Mouse (Mus musculus) heart, adult 2 months (tissue): ENCODE data around the gene Marcks. TPM values are rescaled to one million over a fixed set of nuclear protein-coding genes. Genes with fewer than 3 reads are reported as not detected.

Experiments used
- DNase-seq, 2 experiments: peaks; one replicate each; pipeline ENCODE4 v3.0.0; 2021
- H3K27ac ChIP-seq: fragments of 200-600 bp; 2 replicates; pipeline ENCODE4 v1.8.1; 2022
- H3K27me3 ChIP-seq: fragments of 200-500 bp; 2 replicates; pipeline ENCODE4 v1.6.1; 2012; ENCODE audit warnings: mild to moderate bottlenecking, low read length, inconsistent platforms, mixed read lengths; ENCODE audit not compliant: control insufficient read depth, insufficient read depth
- H3K36me3 ChIP-seq: fragments of 200-500 bp; 2 replicates; pipeline ENCODE4 v1.6.1; 2012; ENCODE audit warnings: low read length, inconsistent platforms; ENCODE audit not compliant: control insufficient read depth, insufficient read depth
- H3K4me1 ChIP-seq: fragments of 200-500 bp; 2 replicates; pipeline ENCODE4 v1.6.1; 2011; ENCODE audit warnings: low read length; ENCODE audit not compliant: control insufficient read depth, insufficient read depth
- H3K4me3 ChIP-seq: fragments of 200-600 bp; 2 replicates; pipeline ENCODE4 v1.8.1; 2022
- H3K79me2 ChIP-seq: fragments of 200-500 bp; replicated peaks from 2 replicates; pipeline ENCODE4 v1.6.1; 2012; ENCODE audit warnings: mild to moderate bottlenecking, inconsistent platforms, low read length, moderate library complexity, mixed read lengths; ENCODE audit not compliant: control insufficient read depth, insufficient read depth
- H3K9ac ChIP-seq: fragments of 200-500 bp; 2 replicates; pipeline ENCODE4 v1.6.1; 2012; ENCODE audit warnings: low read depth, mild to moderate bottlenecking, control low read depth, inconsistent platforms, low read length, mixed read lengths
- CTCF ChIP-seq: fragments of 200-600 bp; IDR thresholded peaks from 2 replicates; pipeline ENCODE4 v1.8.1; 2022; ENCODE audit warnings: antibody characterized with exemption, mild to moderate bottlenecking, moderate library complexity
- EP300 ChIP-seq: fragments of 200-500 bp; IDR thresholded peaks from 2 replicates; pipeline ENCODE4 v1.6.1; 2011; ENCODE audit warnings: low read depth, low read length, control low read depth; ENCODE audit not compliant: insufficient read depth
- POLR2A ChIP-seq: fragments of 200-500 bp; IDR thresholded peaks from 2 replicates; pipeline ENCODE4 v1.6.1; 2011; ENCODE audit warnings: mild to moderate bottlenecking, low read depth, low read length, control low read depth; ENCODE audit not compliant: insufficient read depth
- WGBS: fragments of 180-500 bp; shearing (Covaris S2); methylation state at CpG from one replicate; pipeline ENCODE4 v1.1.7; 2018; 5-methylcytosine and 5-hydroxymethylcytosine counted together
- intact Hi-C: fragments of 180-260 bp; cut with DNase I; formaldehyde crosslinking; loops from one replicate; pipeline ENCODE4 v1.15.1; 2025
- polyA plus RNA-seq: library from polyadenylated mRNA; depleted of rRNA; stranded (reverse); fragments of >200 nt; gene quantifications from 2 replicates; pipeline ENCODE4 v1.2.3, GENCODE M21; 2012
- total RNA-seq, 2 experiments: library from RNA; stranded (reverse); gene quantifications; 2 replicates each; pipeline ENCODE4 v1.2.3; 2021

Marcks gene
- total and polyA plus RNA-seq, 3 experiments = 9.7 to 32.7 (median 26.3) TPM

DNA sequence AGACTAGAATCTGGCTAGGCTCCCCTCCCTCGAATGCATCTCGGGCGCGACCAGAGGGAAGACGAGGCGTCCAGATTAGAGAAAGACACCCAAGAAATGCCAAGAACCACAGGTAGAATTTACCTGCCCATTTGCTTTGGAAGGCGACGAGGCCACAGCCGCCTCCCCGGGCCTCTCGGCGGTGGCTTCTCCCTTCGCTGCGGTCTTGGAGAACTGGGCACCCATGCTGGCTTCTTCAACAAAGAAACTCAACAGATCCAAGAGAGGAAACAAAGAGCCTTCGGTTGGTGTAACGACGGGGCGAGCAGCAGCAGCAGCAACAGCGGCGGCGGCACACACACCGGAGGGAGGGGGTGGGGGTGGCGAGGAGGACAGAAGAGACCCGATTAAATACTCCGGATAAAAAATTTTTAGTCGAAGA lies 399 bp downstream of the Marcks start:
- peak overlapping the region; percentile 98 for H3K27ac ChIP-seq

DNA sequence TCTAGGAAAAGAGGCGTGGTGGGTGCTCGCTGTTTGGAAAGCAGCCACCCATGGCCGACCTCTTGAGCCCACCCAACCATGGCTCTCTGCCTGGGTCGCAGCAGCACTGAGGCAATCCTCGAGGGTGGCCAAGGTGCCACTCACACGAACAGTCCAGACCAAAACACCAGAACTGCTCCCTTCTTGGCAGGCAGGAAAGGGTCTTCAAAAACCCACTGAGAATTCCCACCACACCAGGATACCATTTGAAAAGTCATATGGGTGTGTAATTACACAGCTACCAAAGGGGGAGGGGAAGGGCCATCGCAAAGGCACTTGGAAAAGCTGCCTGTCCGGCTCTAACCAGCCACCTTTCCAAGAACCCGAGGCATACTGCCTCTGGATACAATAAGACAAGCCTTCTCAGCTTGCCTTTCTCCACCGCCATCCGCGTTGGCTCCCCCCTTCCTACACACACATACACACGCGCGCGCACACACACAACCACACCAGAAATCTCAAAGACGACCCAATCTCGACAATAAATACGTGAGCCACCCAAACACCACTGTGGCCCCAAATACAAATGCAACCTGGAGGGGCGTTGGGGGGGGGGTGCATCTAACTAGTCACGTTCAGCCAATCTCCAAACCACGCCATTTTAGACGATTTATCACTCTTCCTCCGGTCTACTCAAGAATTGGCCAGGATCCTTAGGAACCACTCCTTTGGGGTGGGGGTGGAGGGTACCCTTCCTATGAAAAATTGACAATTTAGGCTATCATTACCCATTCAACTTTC lies 999 bp downstream of the Marcks start:
- no peaks in the 10 kb centered on the region; the same call in 1 of the 2 replicates for H3K79me2 ChIP-seq
- TF ChIP-seq CTCF (no peak), POLR2A (no peak), EP300 (no peak)
- intact Hi-C loops = loop anchor here (2.0 to 10.0 kb wide), 7 partner anchors 31 to 1417 kb away; no protein-coding TSS in a partner anchor
- under 1% methylated on average over 24 of the region's 24 CpGs for WGBS
- H3K4me1 ChIP-seq = peaks cover 6% of the 10 kb centered on the region
- no peaks in the 10 kb centered on the region for H3K27me3 ChIP-seq
- peak overlapping the region; percentile 68 for H3K4me3 ChIP-seq
- H3K9ac ChIP-seq = peak overlapping the region; percentile 77
- H3K36me3 ChIP-seq = peaks cover 16% of the 10 kb centered on the region
- peak overlapping the region; percentile 98 for H3K27ac ChIP-seq
- peak; percentile 71 to 73 for DNase-seq

More for the DNA sequence above, 399 bp downstream of the Marcks start:
- peak; percentile 51 to 72 for DNase-seq
- Histone ChIP-seq H3K27me3 (no peaks in the 10 kb centered on the region), H3K9ac (peak overlapping the region; percentile 77), H3K4me3 (peak overlapping the region; percentile 68), H3K79me2 (no peaks in the 10 kb centered on the region; the same call in 1 of the 2 replicates), H3K4me1 (peaks cover 6% of the 10 kb centered on the region), H3K36me3 (peaks cover 16% of the 10 kb centered on the region)
- under 1% methylated on average over 26 of the region's 26 CpGs for WGBS
- TF ChIP-seq POLR2A (no peak), EP300 (no peak), CTCF (no peak)
- intact Hi-C loops = loop anchor here (5.0 to 10.0 kb wide), 3 partner anchors 344 to 1129 kb away; no protein-coding TSS in a partner anchor

DNA sequence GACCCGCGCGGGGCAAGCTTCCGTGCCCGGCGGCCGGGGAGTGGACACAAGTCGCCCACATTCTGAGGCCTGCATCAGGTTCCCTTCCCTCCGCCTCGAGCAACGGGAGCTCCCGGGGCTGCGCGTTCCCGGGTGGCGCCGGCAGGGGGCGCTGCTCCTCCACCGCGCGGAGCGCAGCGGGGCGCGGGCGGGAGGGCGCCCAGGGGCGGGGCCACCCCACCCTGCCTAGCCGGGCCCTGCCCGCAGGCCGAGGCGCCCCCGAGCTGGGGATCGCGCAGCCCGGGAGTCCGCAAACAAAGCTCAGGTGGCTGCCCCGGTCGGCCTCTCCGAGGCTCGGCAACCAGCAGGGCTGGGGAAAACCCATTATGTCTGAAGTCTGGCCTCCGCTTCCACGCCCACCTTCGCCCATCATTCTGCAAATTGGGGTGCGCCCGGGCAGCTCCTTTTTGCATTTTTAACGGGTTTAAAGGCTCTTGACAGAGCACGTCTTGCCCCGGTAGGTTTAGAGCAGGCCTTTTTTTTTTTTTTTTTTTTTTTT lies 1.7 kb downstream of the Marcks start:
- H3K9ac ChIP-seq = peak overlapping the region; percentile 86
- H3K27me3 ChIP-seq = no peaks in the 10 kb centered on the region
- peaks cover 16% of the 10 kb centered on the region for H3K36me3 ChIP-seq
- peak; percentile 95 to 98 for DNase-seq
- peak overlapping the region; percentile 68 for H3K4me3 ChIP-seq
- peak overlapping the region; percentile 98 for H3K27ac ChIP-seq
- TF ChIP-seq EP300 (0 out of 2 replicates have a peak, but pooled peaks have one; percentile 41), CTCF (peak; percentile 86), POLR2A (peak; percentile 57; the same call in 1 of the 2 replicates)
- peaks cover 6% of the 10 kb centered on the region for H3K4me1 ChIP-seq
- no peaks in the 10 kb centered on the region; the same call in 1 of the 2 replicates for H3K79me2 ChIP-seq
- intact Hi-C loops = loop anchor here (1.0 to 10.0 kb wide), 8 partner anchors 30 to 1418 kb away; no protein-coding TSS in a partner anchor
- WGBS = under 1% methylated on average over 49 of the region's 49 CpGs

DNA sequence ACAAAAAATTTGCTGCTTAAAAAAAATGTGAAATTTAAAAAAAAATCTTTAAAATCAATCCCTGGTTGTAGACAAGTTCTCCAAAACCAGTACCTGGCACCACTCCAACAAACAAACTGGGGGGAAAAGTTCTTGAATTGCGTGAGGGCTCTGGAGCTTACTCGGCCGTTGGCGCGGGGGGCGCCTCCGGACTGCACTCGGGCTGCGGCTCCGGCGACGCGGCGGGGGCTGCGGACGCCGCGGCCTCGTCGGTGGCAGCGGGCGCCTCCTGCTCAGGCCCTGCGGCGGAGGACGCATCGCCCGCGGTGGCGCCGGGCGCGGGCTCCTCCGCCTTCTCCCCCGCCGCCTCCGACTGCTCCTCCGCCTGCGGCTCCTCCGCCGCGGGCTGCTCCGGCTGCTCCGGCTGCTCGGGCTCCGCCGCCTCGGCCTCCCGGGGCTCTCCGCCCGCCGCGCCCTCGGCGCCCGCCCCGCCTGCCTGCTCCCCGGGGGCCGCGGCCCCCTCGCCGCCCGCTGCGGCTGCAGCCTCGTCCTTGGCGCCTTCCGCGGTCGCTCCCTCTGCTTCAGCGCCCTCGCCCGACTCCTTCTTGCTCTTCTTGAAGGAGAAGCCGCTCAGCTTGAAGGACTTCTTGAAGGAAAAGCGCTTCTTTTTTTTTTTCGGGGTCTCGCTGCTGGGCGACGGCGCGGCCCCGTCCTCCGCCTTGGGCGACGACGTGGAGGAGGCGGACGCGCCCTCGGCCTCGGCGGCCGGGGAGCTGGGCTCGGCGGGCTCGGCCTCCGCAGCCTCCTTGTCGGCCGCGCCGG lies 2.6 kb downstream of the Marcks start:
- under 1% methylated on average over 77 of the region's 99 CpGs for WGBS

DNA sequence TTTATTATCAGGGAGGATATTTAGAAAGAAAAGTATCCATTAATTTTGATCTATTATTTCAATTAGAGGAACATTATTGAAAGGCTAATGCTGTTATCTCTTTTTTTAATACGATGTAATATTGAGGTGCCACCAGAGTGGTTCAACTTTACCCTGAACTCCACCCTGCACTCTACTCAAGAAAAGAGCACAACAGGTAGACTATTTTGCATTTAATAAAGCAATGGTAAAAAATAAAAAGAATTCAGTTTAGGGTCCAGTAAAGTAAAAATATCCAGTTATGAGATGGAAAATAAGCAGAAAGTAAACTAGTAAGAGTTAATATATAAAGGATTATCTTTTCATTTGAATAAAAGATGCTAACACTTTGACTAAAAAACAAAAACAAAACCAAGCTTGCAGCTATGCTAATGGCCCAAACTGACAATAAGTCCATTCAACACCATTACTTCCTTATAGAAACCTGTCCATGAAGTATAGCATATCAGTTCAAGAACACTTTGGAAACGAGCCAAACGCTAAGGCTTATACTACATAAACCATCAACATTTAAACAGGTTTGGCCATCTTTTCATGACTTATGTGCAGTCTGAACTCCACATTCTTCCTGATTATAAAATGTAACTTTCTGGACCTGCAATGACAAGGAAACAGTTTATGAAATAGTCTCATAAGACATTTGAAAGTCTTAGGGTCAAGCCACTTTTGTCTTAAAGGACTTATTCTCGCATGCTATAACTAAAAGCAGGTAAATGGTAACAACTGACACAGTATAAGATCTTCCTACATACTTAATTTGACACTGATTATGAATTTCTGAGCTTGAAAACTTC lies 4.6 kb downstream of the Marcks start:
- no peak overlapping the region for H3K9ac ChIP-seq
- no peak for TF ChIP-seq EP300
- TF ChIP-seq POLR2A = no peak
- TF ChIP-seq CTCF = no peak
- peak overlapping the region; percentile 98 for H3K27ac ChIP-seq
- no peaks in the 10 kb centered on the region; the same call in 1 of the 2 replicates for H3K79me2 ChIP-seq
- DNase-seq = no peak
- no peak overlapping the region for H3K4me3 ChIP-seq
- peaks cover 3% of the 10 kb centered on the region for H3K4me1 ChIP-seq
- H3K27me3 ChIP-seq = no peaks in the 10 kb centered on the region
- 76% methylated on average over 4 of the region's 4 CpGs for WGBS
- intact Hi-C loops = loop anchor here (10.0 kb wide), 1 partner anchor 661 kb away; no protein-coding TSS in a partner anchor
- H3K36me3 ChIP-seq = peaks cover 16% of the 10 kb centered on the region

More for the DNA sequence above, 2.6 kb downstream of the Marcks start:
- H3K27me3 ChIP-seq = no peaks in the 10 kb centered on the region
- peaks cover 16% of the 10 kb centered on the region for H3K36me3 ChIP-seq
- peaks cover 4% of the 10 kb centered on the region for H3K4me1 ChIP-seq
- peak in 1 of 2 experiments; percentile 78 for DNase-seq
- TF ChIP-seq POLR2A = no peak
- no peak for TF ChIP-seq CTCF
- no peaks in the 10 kb centered on the region; the same call in 1 of the 2 replicates for H3K79me2 ChIP-seq
- peak overlapping the region; percentile 98 for H3K27ac ChIP-seq
- intact Hi-C loops = loop anchor here (1.0 to 10.0 kb wide), 9 partner anchors 29 to 1419 kb away; no protein-coding TSS in a partner anchor
- peak overlapping the region; percentile 79 for H3K9ac ChIP-seq
- H3K4me3 ChIP-seq = peak overlapping the region; percentile 68
